In the genomic region with DNA sequence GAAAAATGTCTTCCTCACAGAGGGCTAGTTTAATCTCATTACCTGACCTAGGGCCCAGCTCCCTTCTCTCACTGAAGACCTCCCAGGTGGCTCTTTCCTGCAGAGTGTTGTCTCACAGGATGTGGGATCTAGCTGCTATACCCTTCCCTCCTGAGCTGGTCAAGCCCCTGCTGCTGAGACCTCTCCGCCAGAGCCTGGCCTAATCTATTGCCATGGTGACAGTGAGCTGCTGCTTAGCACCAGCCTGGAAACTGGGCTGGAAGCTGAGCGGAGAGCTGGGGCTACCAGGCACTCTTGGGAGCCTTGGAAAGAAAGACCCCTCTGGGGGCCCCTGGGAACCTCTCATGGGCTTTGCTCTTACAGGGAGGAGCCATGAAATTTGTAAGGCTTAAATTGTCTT, we compare ENCODE assay signal across 12 mouse cellular contexts. TPM values are rescaled to one million over a fixed set of nuclear protein-coding genes. Genes with fewer than 3 reads are reported as not detected.
DNase-seq lines count a peak whose midpoint lies in the region; ATAC-seq and TF ChIP-seq lines count a peak whose summit lies in the region.
"Had no signal": no experiment of that assay in that cellular context is flagged by ENCODE, and none has a peak within 500 bp of the region (broad histone marks: within the 10 kb centered on the region; RNA-seq: fewer than 3 reads in every experiment).

No protein-coding gene starts in this region.

- DNase-seq in brain, embryonic 14.5 days (ENCODE audit: low read depth), result peak; percentile 81
- DNase-seq in embryonic facial prominence, embryonic 10.5 days (ENCODE audit: low spot score), result peak; percentile 30
- DNase-seq in c-Kit-positive CD71-positive TER-119-positive erythroid progenitor cells, embryonic 14.5 days (ENCODE audit: low spot score), result no peak
- DNase-seq in urinary bladder, postnatal 14 days (ENCODE audit: low spot score), result no peak
- DNase-seq: cerebellum, postnatal 36 days; heart, postnatal 36 days; spleen, adult 18-20 months had no signal

- peaks cover 13% of the 10 kb centered on the region; the same call in 1 of the 2 replicates for H3K27me3 ChIP-seq in embryonic facial prominence, embryonic 10.5 days (replicated peaks; ENCODE audit: low read depth, poor library complexity, severe bottlenecking)
- peaks cover 3% of the 10 kb centered on the region; the same call in 1 of the 2 replicates for H3K27me3 ChIP-seq in hindbrain, embryonic 12.5 days
- 0 out of 2 replicates have a peak, but pooled peaks cover 5% of the 10 kb centered on the region for H3K27me3 ChIP-seq in midbrain, embryonic 15.5 days (replicated peaks)
- H3K27me3 ChIP-seq: CH12.LX had no signal

- no peak for TF ChIP-seq POLR2A in brain, embryonic 14.5 days (IDR thresholded peaks at IDR 0.05; ENCODE audit: borderline replicate concordance, extremely low read depth, insufficient read depth, insufficient read length, poor library complexity, severe bottlenecking)

- H3K9ac ChIP-seq in hindbrain, embryonic 12.5 days, result no peak overlapping the region
- no peak overlapping the region for H3K9ac ChIP-seq in midbrain, embryonic 15.5 days

- no peak for TF ChIP-seq CTCF in brain, embryonic 14.5 days (IDR thresholded peaks at IDR 0.05; ENCODE audit: borderline replicate concordance, extremely low read depth, insufficient read depth, insufficient read length)

- H3K4me1 ChIP-seq in embryonic facial prominence, embryonic 10.5 days, result peaks cover 26% of the 10 kb centered on the region
- peaks cover 18% of the 10 kb centered on the region for H3K4me1 ChIP-seq in hindbrain, embryonic 12.5 days
- H3K4me1 ChIP-seq in midbrain, embryonic 15.5 days, result peaks cover 12% of the 10 kb centered on the region

- H3K36me3 ChIP-seq in embryonic facial prominence, embryonic 10.5 days (replicated peaks), result no peaks in the 10 kb centered on the region
- H3K36me3 ChIP-seq in hindbrain, embryonic 12.5 days, result no peaks in the 10 kb centered on the region
- no peaks in the 10 kb centered on the region for H3K36me3 ChIP-seq in midbrain, embryonic 15.5 days (replicated peaks)

- no peaks in the 10 kb centered on the region for H3K9me3 ChIP-seq in embryonic facial prominence, embryonic 10.5 days
- H3K9me3 ChIP-seq in hindbrain, embryonic 12.5 days (replicated peaks), result no peaks in the 10 kb centered on the region
- no peaks in the 10 kb centered on the region for H3K9me3 ChIP-seq in midbrain, embryonic 15.5 days
- H3K9me3 ChIP-seq: megakaryocyte, embryonic 14.5 days had no signal

- H3K4me2 ChIP-seq in hindbrain, embryonic 12.5 days (replicated peaks), result 0 out of 2 replicates have a peak overlapping the region, but pooled peaks have one; percentile 2
- H3K4me2 ChIP-seq in midbrain, embryonic 15.5 days, result no peak overlapping the region

- ATAC-seq in hindbrain, embryonic 12.5 days (ENCODE audit: low FRiP score), result peak; percentile 72
- ATAC-seq in midbrain, embryonic 15.5 days (replicated peaks), result peak; percentile 78
- no peak for ATAC-seq in monocyte, adult 5-6 weeks (replicated peaks; ENCODE audit: insufficient number of reproducible peaks, low FRiP score, low TSS enrichment, poor library complexity, severe bottlenecking)

- 13% methylated on average over 2 of the region's 2 CpGs for WGBS in embryonic facial prominence, embryonic 10.5 days
- 13% methylated on average over 2 of the region's 2 CpGs for WGBS in hindbrain, embryonic 12.5 days
- 0% methylated on average over 2 of the region's 2 CpGs for WGBS in midbrain, embryonic 15.5 days

- no peak overlapping the region for H3K4me3 ChIP-seq in embryonic facial prominence, embryonic 10.5 days
- no peak overlapping the region for H3K4me3 ChIP-seq in hindbrain, embryonic 12.5 days
- H3K4me3 ChIP-seq in midbrain, embryonic 15.5 days, result no peak overlapping the region
- H3K4me3 ChIP-seq: megakaryocyte, embryonic 14.5 days had no signal

- H3K27ac ChIP-seq in embryonic facial prominence, embryonic 10.5 days (replicated peaks), result no peak overlapping the region
- H3K27ac ChIP-seq in hindbrain, embryonic 12.5 days, result 0 out of 2 replicates have a peak overlapping the region, but pooled peaks have one; percentile 0
- peak overlapping the region; percentile 8; the same call in 1 of the 2 replicates for H3K27ac ChIP-seq in midbrain, embryonic 15.5 days

RNA-seq across cellular contexts. Expression of gene Tspan33, which starts 13.9 kb away (rescaled TPM):
- polyA plus RNA-seq in brain, embryonic 14.5 days (2012; rRNA removed), result 5.7 and 10.6 TPM in 2 replicates
- polyA plus RNA-seq in embryonic facial prominence, embryonic 10.5 days (2016; fragmentation: Nextera tagmentation; extraction: Ambion mirVana), result 6.0 and 7.4 TPM in 2 replicates
- polyA plus RNA-seq in hindbrain, embryonic 12.5 days (2016; fragmentation: Nextera tagmentation; extraction: Ambion mirVana), result 8.2 and 9.2 TPM in 2 replicates
- polyA plus RNA-seq in midbrain, embryonic 15.5 days (2015; fragmentation: Nextera tagmentation; extraction: Ambion mirVana), result 6.5 and 8.3 TPM in 2 replicates
- total RNA-seq in monocyte, adult 5-6 weeks (2017), result 0.29 to 1.6 TPM (median 0.29 TPM) in 3 replicates

RNA-seq across cellular contexts. Expression of gene Smo, which starts 27.4 kb away (rescaled TPM):
- polyA plus RNA-seq in brain, embryonic 14.5 days (2012; rRNA removed), result 31.5 and 37.8 TPM in 2 replicates
- polyA plus RNA-seq in embryonic facial prominence, embryonic 10.5 days (2016; fragmentation: Nextera tagmentation; extraction: Ambion mirVana), result 56.8 and 60.9 TPM in 2 replicates
- polyA plus RNA-seq in hindbrain, embryonic 12.5 days (2016; fragmentation: Nextera tagmentation; extraction: Ambion mirVana), result 49.4 and 54.1 TPM in 2 replicates
- 12.3 and 14.2 TPM in 2 replicates for polyA plus RNA-seq in midbrain, embryonic 15.5 days (2015; fragmentation: Nextera tagmentation; extraction: Ambion mirVana)
- not detected in 3 replicates for total RNA-seq in monocyte, adult 5-6 weeks (2017)

RNA-seq across cellular contexts. Expression of gene Ahcyl2, which starts 59.9 kb away (rescaled TPM):
- polyA plus RNA-seq in brain, embryonic 14.5 days (2012; rRNA removed), result 23.1 and 32.6 TPM in 2 replicates
- 12.0 and 14.9 TPM in 2 replicates for polyA plus RNA-seq in embryonic facial prominence, embryonic 10.5 days (2016; fragmentation: Nextera tagmentation; extraction: Ambion mirVana)
- 21.8 and 25.3 TPM in 2 replicates for polyA plus RNA-seq in hindbrain, embryonic 12.5 days (2016; fragmentation: Nextera tagmentation; extraction: Ambion mirVana)
- polyA plus RNA-seq in midbrain, embryonic 15.5 days (2015; fragmentation: Nextera tagmentation; extraction: Ambion mirVana), result 18.0 and 20.6 TPM in 2 replicates
- total RNA-seq in monocyte, adult 5-6 weeks (2017), result 43.7 to 58.4 TPM (median 52.8 TPM) in 3 replicates

Comparison
In these comparisons a context has a peak if more than half of its experiments do, and no peak if none do; other contexts are left out.
1. DNase-seq: peak in brain, embryonic 14.5 days (single experiment) and embryonic facial prominence, embryonic 10.5 days (single experiment); none in c-Kit-positive CD71-positive TER-119-positive erythroid progenitor cells, embryonic 14.5 days (single experiment) and urinary bladder, postnatal 14 days (single experiment).